In the genomic region with DNA sequence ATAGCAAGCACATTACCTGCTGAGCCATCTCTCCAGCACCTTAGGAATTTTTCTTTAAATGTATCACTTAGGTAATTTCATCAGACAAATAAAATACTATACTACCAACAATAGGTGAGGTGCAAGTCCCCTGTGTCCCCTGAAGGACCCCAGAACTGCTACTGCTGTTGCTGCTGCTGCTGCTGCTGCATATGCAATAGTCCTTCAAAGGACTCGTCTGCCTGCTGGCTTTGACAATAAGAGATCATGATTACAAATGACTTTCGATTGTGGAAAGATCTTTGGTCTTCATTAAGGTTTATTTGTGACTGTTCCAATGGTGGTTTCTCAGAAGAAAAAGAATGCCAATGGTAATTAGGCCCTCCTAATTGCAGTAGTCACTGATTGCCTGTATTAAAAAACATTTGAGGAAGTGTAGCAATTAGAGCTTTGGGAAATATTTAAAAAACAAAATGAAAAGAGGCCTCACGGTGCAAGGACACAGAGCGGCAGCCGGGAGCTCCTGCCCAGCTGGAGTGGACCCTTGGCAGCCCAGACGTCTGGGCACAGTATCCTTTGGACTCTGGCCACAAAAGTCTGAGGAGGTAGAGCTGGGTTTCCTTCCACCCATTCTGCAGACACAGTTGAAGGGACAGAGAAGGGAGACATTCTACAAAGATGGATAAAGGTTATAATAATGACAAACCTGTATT, we compare ENCODE assay signal across 15 mouse cellular contexts.
A peak's percentile ranks its signal among the peaks of the same experiment; 100 is the strongest.
DNase-seq lines count a peak whose midpoint lies in the region; ATAC-seq lines count a peak whose summit lies in the region.
"Had no signal": no experiment of that assay in that cellular context is flagged by ENCODE, and none has a peak within 500 bp of the region (broad histone marks: within the 10 kb centered on the region; RNA-seq: fewer than 3 reads in every experiment).

No protein-coding gene starts in this region.

- DNase-seq in forebrain, embryonic 11.5 days (ENCODE audit: low spot score): no peak
- peak; percentile 70 for DNase-seq in left cerebral cortex, postnatal 4 days
- no peak for DNase-seq in left cerebral cortex, adult 9 months (ENCODE audit: low spot score in 2 of 2)
- peak; percentile 40 for DNase-seq in kidney, postnatal 14 days
- no peak for DNase-seq in thymus, postnatal 36 days
- DNase-seq: adrenal gland, adult 2 months; gastrocnemius, postnatal 14 days; liver, embryonic 13.5 days; right cerebral cortex, postnatal 25 days had no signal

- H3K36me3 ChIP-seq in forebrain, embryonic 15.5 days: no peaks in the 10 kb centered on the region
- no peaks in the 10 kb centered on the region for H3K36me3 ChIP-seq in forebrain, embryonic 11.5 days (ENCODE audit: control insufficient read depth, insufficient read depth, low read length)
- H3K36me3 ChIP-seq in forebrain, embryonic 16.5 days (ENCODE audit: control insufficient read depth, insufficient read depth): no peaks in the 10 kb centered on the region
- H3K36me3 ChIP-seq: embryonic facial prominence, embryonic 12.5 days; liver, embryonic 13.5 days; midbrain, embryonic 10.5 days had no signal

- 8% methylated on average over 6 of the region's 6 CpGs for WGBS in forebrain, embryonic 15.5 days
- 44% methylated on average over 6 of the region's 6 CpGs for WGBS in forebrain, embryonic 11.5 days
- 6% methylated on average over 6 of the region's 6 CpGs for WGBS in forebrain, embryonic 16.5 days

- no peak overlapping the region for H3K9ac ChIP-seq in forebrain, embryonic 15.5 days (replicated peaks)
- no peak overlapping the region for H3K9ac ChIP-seq in forebrain, embryonic 11.5 days (ENCODE audit: low read length)
- no peak overlapping the region for H3K9ac ChIP-seq in forebrain, embryonic 16.5 days (replicated peaks; ENCODE audit: low read depth, low read length)
- H3K9ac ChIP-seq: embryonic facial prominence, embryonic 12.5 days; liver, embryonic 13.5 days had no signal

- ATAC-seq in forebrain, embryonic 15.5 days (replicated peaks): peak; percentile 43
- ATAC-seq in forebrain, embryonic 11.5 days (replicated peaks; ENCODE audit: low FRiP score): no peak
- peak; percentile 45 for ATAC-seq in forebrain, embryonic 16.5 days

- H3K4me3 ChIP-seq in forebrain, embryonic 15.5 days: no peak overlapping the region
- no peak overlapping the region for H3K4me3 ChIP-seq in forebrain, embryonic 11.5 days (ENCODE audit: low read depth, low read length)
- no peak overlapping the region for H3K4me3 ChIP-seq in forebrain, embryonic 16.5 days (replicated peaks; ENCODE audit: low read length)
- H3K4me3 ChIP-seq: embryonic facial prominence, embryonic 12.5 days; liver, embryonic 13.5 days; midbrain, embryonic 10.5 days; myocyte had no signal

- H3K27ac ChIP-seq in forebrain, embryonic 15.5 days (replicated peaks): peak overlapping the region; percentile 51
- no peak overlapping the region for H3K27ac ChIP-seq in forebrain, embryonic 11.5 days (ENCODE audit: low read depth, low read length)
- peak overlapping the region; percentile 31; the same call in 1 of the 2 replicates for H3K27ac ChIP-seq in forebrain, embryonic 16.5 days (ENCODE audit: low read length)
- H3K27ac ChIP-seq: embryonic facial prominence, embryonic 12.5 days; liver, embryonic 13.5 days; midbrain, embryonic 10.5 days had no signal

- H3K27me3 ChIP-seq in forebrain, embryonic 15.5 days: no peaks in the 10 kb centered on the region
- no peaks in the 10 kb centered on the region for H3K27me3 ChIP-seq in forebrain, embryonic 11.5 days (ENCODE audit: control insufficient read depth, insufficient read depth, low read length)
- H3K27me3 ChIP-seq in forebrain, embryonic 16.5 days (replicated peaks; ENCODE audit: control insufficient read depth, insufficient read depth, low read length): no peaks in the 10 kb centered on the region
- H3K27me3 ChIP-seq: embryonic facial prominence, embryonic 12.5 days; liver, embryonic 13.5 days had no signal

- no peak overlapping the region for H3K4me2 ChIP-seq in forebrain, embryonic 15.5 days (replicated peaks)
- no peak overlapping the region for H3K4me2 ChIP-seq in forebrain, embryonic 11.5 days (ENCODE audit: low read depth, low read length, severe bottlenecking)
- no peak overlapping the region for H3K4me2 ChIP-seq in forebrain, embryonic 16.5 days (ENCODE audit: low read length)
- H3K4me2 ChIP-seq: embryonic facial prominence, embryonic 12.5 days; heart, embryonic 11.5 days; liver, embryonic 13.5 days had no signal

- H3K9me3 ChIP-seq in forebrain, embryonic 15.5 days: no peaks in the 10 kb centered on the region
- H3K9me3 ChIP-seq in forebrain, embryonic 11.5 days (ENCODE audit: control insufficient read depth, low read length): no peaks in the 10 kb centered on the region
- H3K9me3 ChIP-seq in forebrain, embryonic 16.5 days (ENCODE audit: control insufficient read depth, low read length): no peaks in the 10 kb centered on the region
- H3K9me3 ChIP-seq: embryonic facial prominence, embryonic 12.5 days; liver, embryonic 13.5 days; midbrain, embryonic 10.5 days had no signal

- peaks cover 5% of the 10 kb centered on the region; the same call in 1 of the 2 replicates for H3K4me1 ChIP-seq in forebrain, embryonic 15.5 days
- no peaks in the 10 kb centered on the region for H3K4me1 ChIP-seq in forebrain, embryonic 11.5 days (replicated peaks; ENCODE audit: control insufficient read depth, insufficient read depth, low read length)
- H3K4me1 ChIP-seq in forebrain, embryonic 16.5 days (replicated peaks; ENCODE audit: control insufficient read depth, insufficient read depth, low read length): 0 out of 2 replicates have a peak, but pooled peaks cover 3% of the 10 kb centered on the region
- H3K4me1 ChIP-seq: embryonic facial prominence, embryonic 12.5 days; liver, embryonic 13.5 days; midbrain, embryonic 10.5 days had no signal

- intact Hi-C loops in left cerebral cortex, postnatal 4 days (cut with DNase I): no loop called here

Comparison
In these comparisons a context has a peak if more than half of its experiments do, and no peak if none do; other contexts are left out.
1. DNase-seq: peak in left cerebral cortex, postnatal 4 days (single experiment) and kidney, postnatal 14 days (single experiment); none in forebrain, embryonic 11.5 days (single experiment), left cerebral cortex, adult 9 months (0 of 2) and thymus, postnatal 36 days (0 of 2).